Mouse (Mus musculus): ENCODE data around the gene Pip5k1b. TPM values are rescaled to one million over a fixed set of nuclear protein-coding genes. Genes with fewer than 3 reads are reported as not detected.

The Pip5k1b gene
- polyA plus RNA-seq, 1 experiment from 2014 or later: 12.3 TPM

- Histone ChIP-seq H3K27ac (ENCODE audit: low read depth, low read length) (no peak overlapping the region), H3K4me3 (ENCODE audit: low read depth, low read length) (no peak overlapping the region), H3K9me3 (replicated peaks; ENCODE audit: control insufficient read depth, low read length) (no peaks in the 10 kb centered on the region), H3K4me1 (ENCODE audit: control insufficient read depth, insufficient read depth, low read length) (peaks cover 3% of the 10 kb centered on the region; the same call in 1 of the 2 replicates), H3K36me3 (ENCODE audit: control insufficient read depth, insufficient read depth, low read length) (peaks cover 6% of the 10 kb centered on the region), H3K9ac (ENCODE audit: low read depth, low read length) (no peak overlapping the region), H3K27me3 (ENCODE audit: control insufficient read depth, insufficient read depth, low read length) (no peaks in the 10 kb centered on the region), H3K4me2 (no peak overlapping the region)
- 22% methylated on average over 4 of the region's 4 CpGs for WGBS (ENCODE audit: insufficient replicate concordance)
- no peak for ATAC-seq (replicated peaks; ENCODE audit: insufficient number of reproducible peaks, low FRiP score, low TSS enrichment)
Measured at GRCm38 (mm10) chr19:24439715-24440114, 116.0 kb downstream of the Pip5k1b start.

GRCm38 (mm10) chr19:24434291-24434690, 121.4 kb downstream of the Pip5k1b start:
- no peaks in the 10 kb centered on the region for H3K36me3 ChIP-seq (ENCODE audit: control insufficient read depth, insufficient read depth, low read length)
- no peak overlapping the region for H3K27ac ChIP-seq (ENCODE audit: low read depth, low read length)
- no peaks in the 10 kb centered on the region for H3K9me3 ChIP-seq (replicated peaks; ENCODE audit: control insufficient read depth, low read length)
- H3K4me3 ChIP-seq (ENCODE audit: low read depth, low read length): no peak overlapping the region
- no peak for ATAC-seq (replicated peaks; ENCODE audit: insufficient number of reproducible peaks, low FRiP score, low TSS enrichment)
- WGBS (ENCODE audit: insufficient replicate concordance): 58% methylated on average over 6 of the region's 6 CpGs
- no peak overlapping the region for H3K9ac ChIP-seq (ENCODE audit: low read depth, low read length)
- no peaks in the 10 kb centered on the region for H3K27me3 ChIP-seq (ENCODE audit: control insufficient read depth, insufficient read depth, low read length)
- H3K4me1 ChIP-seq (ENCODE audit: control insufficient read depth, insufficient read depth, low read length): peaks cover 2% of the 10 kb centered on the region; the same call in 1 of the 2 replicates
- no peak overlapping the region for H3K4me2 ChIP-seq

- no peak overlapping the region for H3K27ac ChIP-seq (ENCODE audit: low read depth, low read length)
- H3K27me3 ChIP-seq (ENCODE audit: control insufficient read depth, insufficient read depth, low read length): no peaks in the 10 kb centered on the region
- H3K9me3 ChIP-seq (replicated peaks; ENCODE audit: control insufficient read depth, low read length): no peaks in the 10 kb centered on the region
- WGBS (ENCODE audit: insufficient replicate concordance): 83% methylated on average over 5 of the region's 5 CpGs
- H3K36me3 ChIP-seq (ENCODE audit: control insufficient read depth, insufficient read depth, low read length): no peaks in the 10 kb centered on the region
- ATAC-seq (replicated peaks; ENCODE audit: insufficient number of reproducible peaks, low FRiP score, low TSS enrichment): no peak
- H3K4me2 ChIP-seq: no peak overlapping the region
- H3K4me3 ChIP-seq (ENCODE audit: low read depth, low read length): no peak overlapping the region
- peaks cover 2% of the 10 kb centered on the region; the same call in 1 of the 2 replicates for H3K4me1 ChIP-seq (ENCODE audit: control insufficient read depth, insufficient read depth, low read length)
- no peak overlapping the region for H3K9ac ChIP-seq (ENCODE audit: low read depth, low read length)
Measured at GRCm38 (mm10) chr19:24432447-24432846, 123.2 kb downstream of the Pip5k1b start.

- no peaks in the 10 kb centered on the region for H3K27me3 ChIP-seq (ENCODE audit: control insufficient read depth, insufficient read depth, low read length)
- H3K9me3 ChIP-seq (replicated peaks; ENCODE audit: control insufficient read depth, low read length): no peaks in the 10 kb centered on the region
- H3K4me3 ChIP-seq (ENCODE audit: low read depth, low read length): no peak overlapping the region
- no peak overlapping the region for H3K4me2 ChIP-seq
- H3K9ac ChIP-seq (ENCODE audit: low read depth, low read length): no peak overlapping the region
- no peaks in the 10 kb centered on the region for H3K36me3 ChIP-seq (ENCODE audit: control insufficient read depth, insufficient read depth, low read length)
- peaks cover 9% of the 10 kb centered on the region for H3K4me1 ChIP-seq (ENCODE audit: control insufficient read depth, insufficient read depth, low read length)
- no peak for ATAC-seq (replicated peaks; ENCODE audit: insufficient number of reproducible peaks, low FRiP score, low TSS enrichment)
- 86% methylated on average over 2 of the region's 2 CpGs for WGBS (ENCODE audit: insufficient replicate concordance)
- no peak overlapping the region for H3K27ac ChIP-seq (ENCODE audit: low read depth, low read length)
Measured at GRCm38 (mm10) chr19:24431381-24431780, 124.3 kb downstream of the Pip5k1b start.

GRCm38 (mm10) chr19:24428011-24428410, 127.7 kb downstream of the Pip5k1b start:
- H3K27me3 ChIP-seq (ENCODE audit: control insufficient read depth, insufficient read depth, low read length): no peaks in the 10 kb centered on the region
- H3K9me3 ChIP-seq (replicated peaks; ENCODE audit: control insufficient read depth, low read length): no peaks in the 10 kb centered on the region
- H3K4me1 ChIP-seq (ENCODE audit: control insufficient read depth, insufficient read depth, low read length): peaks cover 7% of the 10 kb centered on the region; the same call in 1 of the 2 replicates
- no peak overlapping the region for H3K27ac ChIP-seq (ENCODE audit: low read depth, low read length)
- no peak overlapping the region for H3K4me3 ChIP-seq (ENCODE audit: low read depth, low read length)
- H3K36me3 ChIP-seq (ENCODE audit: control insufficient read depth, insufficient read depth, low read length): no peaks in the 10 kb centered on the region
- H3K4me2 ChIP-seq: no peak overlapping the region
- no peak overlapping the region for H3K9ac ChIP-seq (ENCODE audit: low read depth, low read length)
- ATAC-seq (replicated peaks; ENCODE audit: insufficient number of reproducible peaks, low FRiP score, low TSS enrichment): no peak
- 84% methylated on average over 3 of the region's 3 CpGs for WGBS (ENCODE audit: insufficient replicate concordance)

GRCm38 (mm10) chr19:24427258-24427657, 128.4 kb downstream of the Pip5k1b start:
- Histone ChIP-seq H3K4me1 (ENCODE audit: control insufficient read depth, insufficient read depth, low read length) (peaks cover 7% of the 10 kb centered on the region; the same call in 1 of the 2 replicates), H3K27me3 (ENCODE audit: control insufficient read depth, insufficient read depth, low read length) (no peaks in the 10 kb centered on the region), H3K9ac (ENCODE audit: low read depth, low read length) (no peak overlapping the region), H3K27ac (ENCODE audit: low read depth, low read length) (peak overlapping the region; percentile 63), H3K9me3 (replicated peaks; ENCODE audit: control insufficient read depth, low read length) (no peaks in the 10 kb centered on the region), H3K4me2 (no peak overlapping the region), H3K36me3 (ENCODE audit: control insufficient read depth, insufficient read depth, low read length) (no peaks in the 10 kb centered on the region), H3K4me3 (ENCODE audit: low read depth, low read length) (no peak overlapping the region)
- WGBS (ENCODE audit: insufficient replicate concordance): 64% methylated on average over 4 of the region's 4 CpGs
- no peak for ATAC-seq (replicated peaks; ENCODE audit: insufficient number of reproducible peaks, low FRiP score, low TSS enrichment)

GRCm38 (mm10) chr19:24426759-24427181, 128.9 kb downstream of the Pip5k1b start:
- no peaks in the 10 kb centered on the region for H3K27me3 ChIP-seq (ENCODE audit: control insufficient read depth, insufficient read depth, low read length)
- peak overlapping the region; percentile 63 for H3K27ac ChIP-seq (ENCODE audit: low read depth, low read length)
- peaks cover 7% of the 10 kb centered on the region; the same call in 1 of the 2 replicates for H3K4me1 ChIP-seq (ENCODE audit: control insufficient read depth, insufficient read depth, low read length)
- H3K4me3 ChIP-seq (ENCODE audit: low read depth, low read length): no peak overlapping the region
- no peak for ATAC-seq (replicated peaks; ENCODE audit: insufficient number of reproducible peaks, low FRiP score, low TSS enrichment)
- 56% methylated on average over 7 of the region's 7 CpGs for whole genome bisulfite sequencing (ENCODE audit: insufficient replicate concordance)
- H3K36me3 ChIP-seq (ENCODE audit: control insufficient read depth, insufficient read depth, low read length): no peaks in the 10 kb centered on the region
- H3K4me2 ChIP-seq: no peak overlapping the region
- no peaks in the 10 kb centered on the region for H3K9me3 ChIP-seq (replicated peaks; ENCODE audit: control insufficient read depth, low read length)
- no peak overlapping the region for H3K9ac ChIP-seq (ENCODE audit: low read depth, low read length)

GRCm38 (mm10) chr19:24418030-24418429, 137.6 kb downstream of the Pip5k1b start:
- no peak overlapping the region for H3K4me3 ChIP-seq (ENCODE audit: low read depth, low read length)
- ATAC-seq (replicated peaks; ENCODE audit: insufficient number of reproducible peaks, low FRiP score, low TSS enrichment): no peak
- H3K4me2 ChIP-seq: no peak overlapping the region
- no peak overlapping the region for H3K27ac ChIP-seq (ENCODE audit: low read depth, low read length)
- WGBS (ENCODE audit: insufficient replicate concordance): 61% methylated on average over 3 of the region's 3 CpGs
- no peak overlapping the region for H3K9ac ChIP-seq (ENCODE audit: low read depth, low read length)
- H3K4me1 ChIP-seq (ENCODE audit: control insufficient read depth, insufficient read depth, low read length): 0 out of 2 replicates have a peak, but pooled peaks cover 6% of the 10 kb centered on the region
- no peaks in the 10 kb centered on the region for H3K36me3 ChIP-seq (ENCODE audit: control insufficient read depth, insufficient read depth, low read length)
- no peaks in the 10 kb centered on the region for H3K9me3 ChIP-seq (replicated peaks; ENCODE audit: control insufficient read depth, low read length)
- no peaks in the 10 kb centered on the region for H3K27me3 ChIP-seq (ENCODE audit: control insufficient read depth, insufficient read depth, low read length)

GRCm38 (mm10) chr19:24417659-24418004, 138.0 kb downstream of the Pip5k1b start:
- no peaks in the 10 kb centered on the region for H3K9me3 ChIP-seq (replicated peaks; ENCODE audit: control insufficient read depth, low read length)
- H3K4me3 ChIP-seq (ENCODE audit: low read depth, low read length): no peak overlapping the region
- H3K27ac ChIP-seq (ENCODE audit: low read depth, low read length): no peak overlapping the region
- no peak overlapping the region for H3K4me2 ChIP-seq
- no peaks in the 10 kb centered on the region for H3K27me3 ChIP-seq (ENCODE audit: control insufficient read depth, insufficient read depth, low read length)
- H3K9ac ChIP-seq (ENCODE audit: low read depth, low read length): no peak overlapping the region
- no peaks in the 10 kb centered on the region for H3K36me3 ChIP-seq (ENCODE audit: control insufficient read depth, insufficient read depth, low read length)
- 73% methylated on average over 3 of the region's 3 CpGs for WGBS (ENCODE audit: insufficient replicate concordance)
- no peak for ATAC-seq (replicated peaks; ENCODE audit: insufficient number of reproducible peaks, low FRiP score, low TSS enrichment)
- peaks cover 10% of the 10 kb centered on the region; the same call in 1 of the 2 replicates for H3K4me1 ChIP-seq (ENCODE audit: control insufficient read depth, insufficient read depth, low read length)

All from heart, embryonic 11.5 days (tissue).